Mouse (Mus musculus): ENCODE results near the gene Abca1. TPM values are rescaled to one million over a fixed set of nuclear protein-coding genes. Genes with fewer than 3 reads are reported as not detected.

Gene Abca1
- total and polyA plus RNA-seq, 3 experiments = 8.4 to 9.0 TPM; not detected in 1

- DNase-seq (ENCODE audit: low read depth, low spot score) = peak; percentile 97
- Histone ChIP-seq H3K27me3 (ENCODE audit: control insufficient read depth in 1 of 2, insufficient read depth in 2 of 2, low read length in 2 of 2) (no peaks in the 10 kb centered on the region; a peak in 2 of 4 replicates), H3K4me3 (ENCODE audit: control insufficient read depth in 1 of 2, insufficient read depth in 1 of 2, low read depth in 2 of 2, low read length in 2 of 2) (peak within 1 kb of the TSS; percentile 81 to 95), H3K9me3 (replicated peaks; ENCODE audit: insufficient read depth, low read length) (no peaks in the 10 kb centered on the region), H3K79me2 (ENCODE audit: control insufficient read depth, insufficient read depth, low read length, poor library complexity) (peaks cover 2% of the 10 kb centered on the region; the same call in 1 of the 2 replicates), H3K36me3 (ENCODE audit: control insufficient read depth in 1 of 2, insufficient read depth in 2 of 2, low read length in 2 of 2) (peaks cover 0 to 5% of the 10 kb centered on the region in 2 experiments; a peak in 3 of 4 replicates), H3K27ac (ENCODE audit: control insufficient read depth, low read depth, low read length) (no peak within 1 kb of the TSS), H3K9ac (ENCODE audit: control insufficient read depth, low read depth, low read length, poor library complexity, severe bottlenecking) (peak within 1 kb of the TSS; percentile 81), H3K4me1 (ENCODE audit: control insufficient read depth in 1 of 2, insufficient read depth in 2 of 2, low read length in 2 of 2) (peaks cover 0 to 3% of the 10 kb centered on the region in 2 experiments; a peak in 1 of 4 replicates)
- TF ChIP-seq ZKSCAN1 (IDR thresholded peaks at IDR 0.05; ENCODE audit: low read depth, low read length) (no peak), CHD2 (IDR thresholded peaks at IDR 0.05; ENCODE audit: low read length) (no peak), POLR2A (IDR thresholded peaks at IDR 0.05; ENCODE audit: control insufficient read depth in 1 of 2, insufficient read depth in 1 of 2, low read depth in 1 of 2, low read length in 2 of 2, poor library complexity in 1 of 2) (peak; percentile 74 to 81), KAT2A (conservative IDR thresholded peaks at IDR 0.05; ENCODE audit: low read depth, low read length) (no peak), NRF1 (IDR thresholded peaks at IDR 0.05; ENCODE audit: insufficient read depth, low read depth, low read length, poor library complexity, severe bottlenecking) (peak; percentile 69), POLR2AphosphoS2 (IDR thresholded peaks at IDR 0.05; ENCODE audit: low read length) (peak; percentile 56; the same call in 1 of the 2 replicates), ELF1 (IDR thresholded peaks at IDR 0.05; ENCODE audit: low read depth, low read length) (peak; percentile 78), NELFE (IDR thresholded peaks at IDR 0.05; ENCODE audit: low read depth, low read length) (peak; percentile 58; the same call in 1 of the 2 replicates), USF1 (IDR thresholded peaks at IDR 0.05; ENCODE audit: low read depth, low read length) (no peak), MXI1 (IDR thresholded peaks at IDR 0.05; ENCODE audit: low read depth, low read length) (peak; percentile 60), MAZ (IDR thresholded peaks at IDR 0.05; ENCODE audit: low read depth, low read length) (no peak), SIN3A (IDR thresholded peaks at IDR 0.05; ENCODE audit: low read length) (peak; percentile 53; the same call in 1 of the 2 replicates), HCFC1 (IDR thresholded peaks at IDR 0.05; ENCODE audit: low read depth, low read length) (peak; percentile 41; the same call in 1 of the 2 replicates), TCF12 (IDR thresholded peaks at IDR 0.05; ENCODE audit: low read depth, low read length) (0 out of 2 replicates have a peak, but pooled peaks have one; percentile 6), RCOR1 (IDR thresholded peaks at IDR 0.05; ENCODE audit: low read depth, low read length) (no peak), GATA1 (IDR thresholded peaks at IDR 0.05; ENCODE audit: low read depth, low read length) (no peak)
Observed at GRCm38 (mm10) chr4:53011732-53012361, 147.8 kb downstream of the Abca1 start, which contains the start of gene Nipsnap3b. Gene Nipsnap3b, plus strand, starts transcription at chr4:53011880.

GRCm38 (mm10) chr4:53009871-53010270, 149.8 kb downstream of the Abca1 start:
- Histone ChIP-seq H3K79me2 (ENCODE audit: control insufficient read depth, insufficient read depth, low read length, poor library complexity) (peaks cover 2% of the 10 kb centered on the region; the same call in 1 of the 2 replicates), H3K36me3 (ENCODE audit: control insufficient read depth in 1 of 2, insufficient read depth in 2 of 2, low read length in 2 of 2) (no peaks in the 10 kb centered on the region; a peak in 1 of 4 replicates), H3K9me3 (replicated peaks; ENCODE audit: insufficient read depth, low read length) (no peaks in the 10 kb centered on the region), H3K4me1 (ENCODE audit: control insufficient read depth in 1 of 2, insufficient read depth in 2 of 2, low read length in 2 of 2) (peaks cover 0 to 3% of the 10 kb centered on the region in 2 experiments; a peak in 1 of 4 replicates), H3K27me3 (ENCODE audit: control insufficient read depth in 1 of 2, insufficient read depth in 2 of 2, low read length in 2 of 2) (no peaks in the 10 kb centered on the region; a peak in 2 of 4 replicates), H3K9ac (ENCODE audit: control insufficient read depth, low read depth, low read length, poor library complexity, severe bottlenecking) (no peak overlapping the region), H3K27ac (ENCODE audit: control insufficient read depth, low read depth, low read length) (no peak overlapping the region), H3K4me3 (ENCODE audit: control insufficient read depth in 1 of 2, insufficient read depth in 1 of 2, low read depth in 2 of 2, low read length in 2 of 2) (no peak overlapping the region)
- DNase-seq (ENCODE audit: low read depth, low spot score) = no peak
- no peak for TF ChIP-seq RAD21 (IDR thresholded peaks at IDR 0.05; ENCODE audit: low read depth, low read length)
- no peak for TF ChIP-seq MXI1 (IDR thresholded peaks at IDR 0.05; ENCODE audit: low read depth, low read length)
- TF ChIP-seq ETS1 (IDR thresholded peaks at IDR 0.05; ENCODE audit: low read depth, low read length) = no peak
- no peak for TF ChIP-seq ZNF384 (IDR thresholded peaks at IDR 0.05; ENCODE audit: low read depth, low read length)
- TF ChIP-seq MYC (IDR thresholded peaks at IDR 0.05; ENCODE audit: low read depth, low read length) = no peak
- TF ChIP-seq ELF1 (IDR thresholded peaks at IDR 0.05; ENCODE audit: low read depth, low read length) = no peak
- TF ChIP-seq USF1 (IDR thresholded peaks at IDR 0.05; ENCODE audit: low read depth, low read length) = no peak
- TF ChIP-seq E2F4 (IDR thresholded peaks at IDR 0.05; ENCODE audit: borderline replicate concordance, low read depth, low read length) = no peak
- no peak for TF ChIP-seq ZMIZ1 (IDR thresholded peaks at IDR 0.05; ENCODE audit: low read depth, low read length)
- TF ChIP-seq MYB (IDR thresholded peaks at IDR 0.05; ENCODE audit: low read depth, low read length) = no peak
- TF ChIP-seq GATA1 (IDR thresholded peaks at IDR 0.05; ENCODE audit: low read depth, low read length) = no peak
- no peak for TF ChIP-seq TCF12 (IDR thresholded peaks at IDR 0.05; ENCODE audit: low read depth, low read length)
- no peak for TF ChIP-seq POLR2A (IDR thresholded peaks at IDR 0.05; ENCODE audit: control insufficient read depth in 1 of 2, insufficient read depth in 1 of 2, low read depth in 1 of 2, low read length in 2 of 2, poor library complexity in 1 of 2)

Measured in MEL (cell line).